Mouse (Mus musculus) left cerebral cortex, postnatal 10 days (tissue): ENCODE measurements around the gene Ccnk. TPM values are rescaled to one million over a fixed set of nuclear protein-coding genes. Genes with fewer than 3 reads are reported as not detected.

Experiments
- DNase-seq, 2 experiments: peaks; one replicate each; pipeline ENCODE4 v3.0.0; 2021 to 2022; ENCODE audit warnings: low spot score in 2 of 2, mixed read lengths in 1 of 2; ENCODE audit errors: extremely low spot score in 1 of 2
- intact Hi-C: fragments of 180-260 bp; cut with DNase I; formaldehyde crosslinking; loops from one replicate; pipeline ENCODE4 v1.15.1; 2025
- total RNA-seq, 2 experiments: library from RNA; stranded (reverse); gene quantifications; 2 replicates each; pipeline ENCODE4 v1.2.3; 2021

Gene Ccnk
- total RNA-seq, 2 experiments from 2014 or later, result 29.1 to 31.1 TPM

DNA sequence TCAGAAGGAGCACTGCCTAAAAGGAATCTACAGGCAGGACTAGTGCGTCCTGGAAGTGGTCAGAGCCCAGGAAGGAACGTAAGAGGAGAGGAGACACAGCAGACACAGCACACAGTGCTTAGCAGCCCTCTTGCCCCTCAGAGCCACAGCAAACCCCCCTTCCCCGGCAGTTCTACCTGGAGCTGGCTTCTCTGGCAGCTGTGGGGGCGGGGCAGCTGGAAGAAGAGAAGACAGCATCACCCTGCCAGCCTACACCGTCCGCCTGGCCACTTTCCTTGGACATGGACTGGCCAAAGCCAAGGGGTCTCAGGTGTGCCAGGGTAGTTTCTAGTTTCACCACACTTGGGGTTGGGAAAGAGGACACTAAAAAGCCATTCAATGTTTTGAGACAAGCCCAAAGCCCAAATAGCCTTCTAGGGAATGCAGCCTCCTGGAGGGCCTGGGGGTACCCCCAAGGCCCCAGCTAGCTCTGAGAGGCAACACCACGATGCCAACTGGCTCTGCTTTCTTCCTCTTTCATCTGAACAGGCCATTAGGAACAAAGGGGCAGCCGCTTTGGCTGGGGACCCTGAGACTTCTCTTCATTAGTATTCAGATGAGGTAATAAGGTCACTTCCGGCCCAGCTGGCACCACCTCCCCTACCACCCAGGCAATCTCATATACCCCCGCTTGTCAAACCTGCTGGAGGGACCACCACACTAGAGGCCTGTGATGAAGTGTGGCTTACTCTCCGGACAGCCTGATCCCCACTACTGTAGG, 37.4 kb downstream of the Ccnk start:
- DNase-seq, result peak in 1 of 2 experiments; percentile 49
- intact Hi-C loops, result loop anchor here (5.0 kb wide), 1 partner anchor 61 kb away; the partner anchor contains the start of gene Ccdc85c

DNA sequence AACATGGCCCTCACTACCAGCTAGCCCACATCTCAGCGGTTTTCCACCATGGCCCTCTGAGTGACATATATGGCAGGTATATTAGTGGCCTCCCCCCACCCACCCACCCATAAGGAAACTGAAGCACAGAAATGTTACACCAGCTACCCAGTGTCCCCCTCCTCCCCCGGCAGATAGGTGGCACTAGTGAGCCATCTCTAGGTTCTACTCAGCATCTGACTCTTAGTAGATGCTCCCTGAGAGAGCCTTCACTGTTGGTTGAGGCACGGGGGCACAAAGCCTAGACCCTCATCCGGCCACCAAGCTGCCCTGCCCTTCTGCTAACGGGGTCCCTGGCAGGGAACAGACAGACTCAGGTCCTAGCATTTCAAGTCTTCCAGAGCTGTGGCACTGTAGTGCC, 38.2 kb downstream of the Ccnk start:
- intact Hi-C loops, result loop anchor here (5.0 kb wide), 1 partner anchor 60 kb away; the partner anchor contains the start of gene Ccdc85c
- DNase-seq, result peak in 1 of 2 experiments; percentile 72

DNA sequence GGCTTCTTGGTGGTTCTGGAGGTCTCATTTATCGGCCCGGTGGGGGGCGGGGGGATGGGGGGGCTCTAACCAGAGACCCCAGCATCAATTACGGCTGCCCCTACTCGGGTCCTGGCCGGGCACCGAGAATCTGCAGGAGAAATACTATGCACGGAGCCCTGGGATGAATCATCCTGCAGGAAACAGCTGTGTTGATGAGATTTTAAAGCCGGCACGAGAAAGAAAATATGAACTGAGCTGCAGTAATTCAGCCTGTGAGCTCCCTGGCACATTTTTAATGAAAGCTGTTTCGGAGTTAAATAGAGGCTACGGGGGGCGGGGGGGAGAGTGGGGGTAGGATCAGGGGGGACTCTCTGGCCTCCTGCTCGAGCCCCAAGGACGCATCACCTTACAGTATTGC, 39.8 kb downstream of the Ccnk start:
- intact Hi-C loops, result loop anchor here (5.0 kb wide), 1 partner anchor 58 kb away; the partner anchor contains the start of gene Ccdc85c
- peak in 1 of 2 experiments; percentile 31 for DNase-seq

DNA sequence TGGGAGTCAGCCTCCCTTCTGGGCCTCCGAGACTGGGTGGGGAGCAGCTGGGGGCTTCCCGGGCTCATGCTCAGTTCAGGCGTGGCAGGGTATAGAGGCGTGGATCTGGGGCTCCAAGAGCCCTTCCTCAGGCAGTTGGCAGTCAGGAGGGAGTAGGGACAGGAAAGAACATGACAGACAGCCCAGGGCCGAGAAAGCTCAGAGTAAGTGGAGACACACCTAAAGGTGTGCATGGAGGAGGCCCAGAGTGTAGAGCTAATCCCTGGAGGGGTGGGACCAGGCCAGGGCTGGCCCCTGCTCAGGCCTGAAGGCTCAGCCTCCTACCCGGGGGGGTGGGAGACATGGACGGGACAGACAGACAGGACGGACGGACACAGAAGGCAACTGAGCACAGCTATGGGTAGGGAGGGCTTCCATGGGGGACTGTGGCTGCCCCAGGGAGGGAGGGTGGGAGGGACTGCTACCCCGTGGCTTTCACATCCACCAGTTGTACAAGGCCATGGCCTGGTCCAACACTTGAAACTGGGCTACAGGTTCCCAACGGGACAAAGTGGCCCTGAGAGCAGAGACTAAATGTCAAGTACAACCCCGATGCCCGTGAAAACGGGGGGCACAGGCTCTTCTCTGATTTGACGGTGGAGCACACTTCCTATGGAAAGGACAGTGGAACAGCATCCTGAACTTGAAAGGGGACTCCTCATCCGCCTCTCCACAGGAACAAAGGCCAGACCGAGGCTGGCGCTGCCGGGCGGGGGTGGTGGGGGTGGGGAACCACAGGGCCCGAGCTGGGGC, 40.6 kb downstream of the Ccnk start:
- intact Hi-C loops, result loop anchor here (5.0 kb wide), 2 partner anchors 47 to 57 kb away; partner anchors contain the start of gene Ccdc85c
- DNase-seq, result no peak

DNA sequence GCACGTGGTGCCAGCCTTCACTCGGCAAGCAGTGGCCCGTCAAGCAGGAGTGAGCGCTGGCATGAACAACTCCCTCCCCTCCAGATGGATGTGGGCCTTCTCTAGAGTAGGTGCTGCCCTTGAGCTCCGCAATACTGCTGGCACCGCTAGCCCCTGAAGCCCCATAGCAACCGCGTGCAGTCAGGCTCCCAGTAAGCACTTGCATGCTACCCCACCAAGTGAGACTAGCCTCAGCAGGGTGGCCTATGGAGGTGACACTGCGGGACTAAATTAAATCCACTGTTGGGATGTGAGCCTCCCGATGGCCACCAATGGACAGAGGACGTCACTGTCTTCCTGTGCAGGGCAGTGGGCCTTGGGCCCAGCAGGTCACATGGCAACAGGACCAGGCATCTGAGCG, 41.2 kb downstream of the Ccnk start:
- intact Hi-C loops, result loop anchor here (5.0 kb wide), 1 partner anchor 47 kb away; no protein-coding TSS in a partner anchor
- DNase-seq, result no peak

DNA sequence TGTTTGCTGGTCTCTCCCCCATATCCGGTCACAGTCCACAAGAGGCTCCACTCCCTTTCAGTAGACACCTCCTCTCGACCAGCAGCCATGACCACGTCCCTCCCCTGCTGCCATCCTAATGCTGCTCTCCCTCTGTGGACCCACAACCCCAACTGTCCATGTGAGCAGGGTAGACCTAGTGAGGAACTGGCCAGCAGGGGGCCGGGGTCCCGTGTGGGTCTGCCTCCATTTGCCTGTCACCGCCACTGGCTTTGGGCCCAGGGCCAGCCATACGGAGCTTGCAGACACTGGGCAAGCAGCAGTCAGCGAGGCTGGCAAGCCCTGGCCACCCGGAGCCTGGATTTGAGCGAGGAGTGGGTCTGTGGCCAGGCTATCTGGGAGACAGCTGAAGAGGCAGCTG, 41.8 kb downstream of the Ccnk start:
- peak in 1 of 2 experiments; percentile 70 for DNase-seq
- intact Hi-C loops, result loop anchor here (5.0 kb wide), 1 partner anchor 46 kb away; no protein-coding TSS in a partner anchor

DNA sequence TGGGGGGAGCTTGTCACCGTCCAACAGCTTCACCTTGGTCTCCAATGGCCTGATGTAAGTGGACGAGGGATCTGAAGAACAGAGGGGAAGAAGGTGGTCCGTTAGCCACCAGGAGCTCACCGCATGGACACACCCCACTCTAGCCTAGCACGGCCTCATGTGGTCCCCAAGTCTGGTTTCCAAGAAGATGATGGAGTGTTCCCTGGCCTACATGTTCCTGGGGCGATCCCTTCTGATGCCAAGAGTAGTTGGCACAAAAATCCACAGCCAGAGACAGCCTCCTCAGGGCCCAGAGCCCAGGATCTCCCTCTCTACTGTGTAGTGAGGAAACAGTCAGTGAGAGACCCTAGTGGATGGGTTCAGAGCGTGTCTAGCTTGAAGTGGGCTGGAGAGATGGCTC, 42.3 kb downstream of the Ccnk start:
- DNase-seq, result no peak
- intact Hi-C loops, result loop anchor here (5.0 kb wide), 1 partner anchor 46 kb away; no protein-coding TSS in a partner anchor

DNA sequence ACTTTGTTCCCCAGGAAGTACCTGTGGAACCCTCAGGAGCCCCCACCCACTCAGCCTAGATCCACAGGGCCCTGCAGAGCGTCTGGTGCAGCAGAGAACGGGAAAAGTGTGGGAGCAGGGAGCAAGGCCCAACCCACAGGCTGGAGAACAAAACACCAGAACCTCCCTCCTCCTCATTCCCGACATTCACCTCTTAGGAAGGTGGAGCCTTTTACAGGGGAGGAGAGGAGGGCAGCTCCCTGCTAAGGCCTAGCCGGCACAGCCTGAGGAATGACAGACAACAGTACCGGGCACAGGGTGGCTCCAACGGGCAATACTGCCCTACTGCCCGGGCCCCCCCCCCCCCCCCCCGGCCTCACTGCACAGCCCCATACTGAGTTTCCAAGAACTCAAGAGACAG, 44.0 kb downstream of the Ccnk start:
- DNase-seq, result no peak
- intact Hi-C loops, result loop anchor here (5.0 kb wide), 1 partner anchor 44 kb away; no protein-coding TSS in a partner anchor

DNA sequence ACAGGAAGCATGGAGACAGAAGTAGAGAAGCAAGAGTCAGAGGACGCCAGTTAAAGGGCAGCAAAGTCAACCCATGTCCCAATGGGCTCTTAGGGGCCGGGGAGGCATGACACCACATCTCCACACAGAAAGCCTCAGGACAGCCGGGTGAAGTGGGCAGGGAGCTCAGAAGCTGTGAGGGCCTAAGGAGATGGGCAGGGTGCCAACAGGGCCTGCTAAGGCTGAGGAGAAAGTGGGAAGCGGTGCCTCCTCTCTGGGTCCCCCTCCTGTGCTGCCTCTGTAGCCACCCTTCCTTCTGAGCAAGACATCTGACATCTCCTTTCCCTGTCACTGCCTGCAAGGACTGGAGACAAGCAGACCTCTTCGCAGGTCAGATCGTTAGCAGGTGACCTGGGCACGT, 46.4 kb downstream of the Ccnk start:
- intact Hi-C loops, result no loop called here

DNA sequence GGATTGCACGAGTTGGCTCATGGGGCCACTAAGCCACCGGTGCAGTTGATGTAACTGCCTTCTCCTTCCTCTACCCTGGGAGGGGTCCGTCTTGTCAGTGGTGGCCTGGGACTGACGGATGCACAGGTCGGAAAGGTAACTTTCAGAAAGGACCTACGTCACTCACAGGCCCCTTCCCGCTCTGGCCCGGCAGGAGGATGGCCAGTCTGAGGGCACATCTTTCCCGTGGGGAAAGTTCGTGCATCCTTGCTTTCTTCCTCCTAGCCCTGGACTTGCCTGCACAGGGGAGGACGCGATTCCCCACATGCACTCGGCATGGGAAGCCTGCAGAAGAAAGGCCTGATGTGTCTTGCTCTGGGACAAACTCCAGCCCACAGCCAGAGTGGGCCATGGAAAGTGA, 46.8 kb downstream of the Ccnk start:
- intact Hi-C loops, result no loop called here
- no peak for DNase-seq

More for the DNA sequence above, 46.4 kb downstream of the Ccnk start:
- peak in 1 of 2 experiments; percentile 73 for DNase-seq

DNA sequence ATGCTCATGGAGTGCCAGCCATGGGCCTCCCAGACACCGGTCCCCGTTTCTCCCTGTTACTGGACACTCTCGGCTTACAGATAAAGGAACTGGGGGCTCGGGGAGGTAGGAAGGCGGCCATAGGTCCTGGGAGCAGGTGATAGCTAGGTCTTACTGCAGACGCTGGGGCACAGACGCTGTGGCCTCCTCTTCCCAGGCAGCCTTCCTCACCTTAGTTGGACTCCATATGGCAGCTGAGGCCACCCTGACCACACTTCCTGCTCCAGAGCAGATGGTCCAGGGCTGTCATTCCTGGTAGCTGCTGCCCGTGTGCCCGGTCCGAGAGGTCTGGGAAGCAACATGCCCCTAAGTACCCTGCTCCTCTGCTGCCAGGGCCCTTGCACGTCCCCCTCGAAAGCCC, 47.6 kb downstream of the Ccnk start:
- no peak for DNase-seq
- intact Hi-C loops, result no loop called here

DNA sequence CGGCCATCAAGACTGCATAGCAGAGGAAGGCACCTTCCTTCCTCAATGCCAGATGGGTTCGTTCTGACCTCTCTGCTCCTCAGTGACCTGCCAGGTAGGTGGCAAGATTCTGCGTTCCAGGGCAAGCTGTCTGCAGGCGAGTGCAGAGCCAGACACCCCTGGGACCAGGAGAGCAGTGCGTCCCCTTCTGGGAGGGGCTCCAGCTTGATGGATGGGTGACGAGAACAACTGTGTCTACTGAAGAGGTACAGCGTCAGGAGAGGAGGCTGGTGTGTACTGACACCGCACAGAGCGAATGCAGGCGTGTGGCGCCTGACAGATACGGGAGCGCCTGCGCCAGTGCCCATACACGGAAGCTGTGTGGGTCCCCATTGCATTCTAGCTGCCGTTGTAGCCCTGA, 48.1 kb downstream of the Ccnk start:
- intact Hi-C loops, result no loop called here

DNA sequence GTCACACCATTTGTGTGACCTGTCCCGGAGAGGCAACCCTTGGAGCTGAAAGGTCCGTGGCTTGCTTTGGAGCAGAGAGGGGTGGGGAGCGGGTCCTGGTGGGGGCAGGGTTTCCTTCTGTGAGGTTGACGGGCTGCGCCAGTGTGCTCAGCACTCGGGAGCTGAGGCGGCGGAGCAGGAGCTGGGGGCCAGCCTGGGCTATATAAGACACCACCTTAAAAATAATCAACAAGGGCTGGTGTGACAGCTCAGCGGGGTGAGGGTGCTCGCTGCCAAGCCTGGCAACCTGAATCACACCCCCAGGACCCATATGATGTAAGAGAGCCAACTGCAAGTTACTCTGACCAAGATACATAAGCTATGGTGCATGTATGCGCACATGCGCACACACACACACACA, 50.7 kb downstream of the Ccnk start:
- DNase-seq, result no peak

More for the DNA sequence above, 48.1 kb downstream of the Ccnk start:
- no peak for DNase-seq

DNA sequence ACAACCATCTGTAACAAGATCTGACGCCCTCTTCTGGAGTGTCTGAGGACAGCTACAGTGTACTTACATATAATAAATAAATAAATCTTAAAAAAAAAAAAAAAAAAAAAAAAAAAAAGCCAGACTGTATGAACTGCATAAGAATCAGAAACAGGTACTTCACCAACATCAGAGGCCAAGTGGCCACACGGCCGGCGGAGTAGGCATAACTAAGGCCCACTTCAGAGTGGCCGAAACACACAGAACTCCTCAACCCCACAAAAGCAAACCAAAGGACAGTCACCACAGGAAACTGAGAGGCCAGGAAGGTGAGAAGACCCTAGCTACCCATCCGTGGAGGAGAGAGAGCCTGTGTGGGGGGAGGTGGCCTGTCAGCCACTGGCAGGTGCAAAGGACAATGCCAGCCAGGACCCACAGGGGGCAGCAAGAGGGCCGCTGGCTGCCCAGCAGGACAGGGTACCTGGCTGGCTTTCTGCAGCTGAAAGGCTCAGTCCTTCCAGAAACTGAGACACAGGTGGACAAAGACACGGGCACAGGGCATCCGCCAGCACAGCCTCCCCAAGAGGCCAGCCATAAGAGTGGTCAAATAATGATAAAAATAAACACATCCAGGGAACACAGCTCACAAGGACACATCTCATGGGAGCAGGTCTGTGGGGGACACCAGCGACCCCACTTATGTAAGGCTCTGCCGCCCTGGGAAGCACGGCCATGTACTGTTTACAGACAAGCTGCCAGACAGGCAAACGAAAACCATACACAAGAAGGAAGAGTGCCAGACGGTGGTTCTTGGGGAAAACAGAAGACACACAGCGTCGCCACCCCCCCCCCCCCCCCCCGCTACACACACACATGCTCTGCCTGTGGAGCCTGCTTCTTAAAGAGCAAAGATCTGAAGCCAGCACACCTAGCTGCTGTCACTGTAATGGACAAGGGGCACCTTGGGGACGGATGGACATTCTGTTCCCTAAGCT, 51.7 kb downstream of the Ccnk start:
- intact Hi-C loops, result no loop called here
- DNase-seq, result no peak

More for the DNA sequence above, 50.7 kb downstream of the Ccnk start:
- intact Hi-C loops, result no loop called here

DNA sequence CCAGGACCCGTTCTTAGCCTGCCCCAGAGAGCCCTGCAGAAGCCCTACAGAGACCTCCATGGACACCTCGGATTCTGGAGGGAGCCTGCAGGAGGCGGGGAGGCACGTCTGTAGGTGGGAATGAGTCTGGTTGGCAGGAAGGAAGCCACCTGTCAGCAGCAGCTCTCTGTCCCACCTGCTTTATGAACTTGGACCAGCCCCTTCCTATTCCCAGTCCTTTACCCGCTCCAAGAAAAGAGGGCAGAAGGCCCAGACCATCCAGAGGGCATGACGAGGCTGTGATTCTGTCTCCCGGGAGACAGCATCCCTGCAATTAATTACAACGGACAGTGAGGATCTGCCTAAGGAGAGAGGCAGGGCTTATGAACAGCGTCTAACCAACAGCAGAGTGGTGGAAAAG, 52.5 kb downstream of the Ccnk start:
- no peak for DNase-seq
- intact Hi-C loops, result no loop called here

DNA sequence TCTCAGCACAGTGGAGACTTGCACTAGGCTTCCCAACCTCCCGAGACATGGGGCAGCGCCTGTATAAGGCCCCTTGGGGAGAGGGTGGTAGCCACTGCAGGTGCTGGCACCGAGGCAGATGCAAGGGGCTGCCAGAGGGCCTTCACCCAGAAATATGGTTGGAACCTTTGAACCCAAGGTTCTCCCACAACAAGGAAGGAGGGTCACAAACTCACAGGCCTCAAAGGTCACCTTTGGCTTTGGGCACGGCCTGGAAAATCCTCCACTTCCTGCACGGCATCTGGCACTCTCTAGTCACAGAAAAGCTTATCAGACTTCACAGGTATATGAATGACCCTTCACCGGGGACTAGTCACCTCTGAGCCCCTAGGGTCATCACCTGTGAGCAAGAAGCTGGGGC, 54.4 kb downstream of the Ccnk start:
- DNase-seq, result no peak
- intact Hi-C loops, result no loop called here

DNA sequence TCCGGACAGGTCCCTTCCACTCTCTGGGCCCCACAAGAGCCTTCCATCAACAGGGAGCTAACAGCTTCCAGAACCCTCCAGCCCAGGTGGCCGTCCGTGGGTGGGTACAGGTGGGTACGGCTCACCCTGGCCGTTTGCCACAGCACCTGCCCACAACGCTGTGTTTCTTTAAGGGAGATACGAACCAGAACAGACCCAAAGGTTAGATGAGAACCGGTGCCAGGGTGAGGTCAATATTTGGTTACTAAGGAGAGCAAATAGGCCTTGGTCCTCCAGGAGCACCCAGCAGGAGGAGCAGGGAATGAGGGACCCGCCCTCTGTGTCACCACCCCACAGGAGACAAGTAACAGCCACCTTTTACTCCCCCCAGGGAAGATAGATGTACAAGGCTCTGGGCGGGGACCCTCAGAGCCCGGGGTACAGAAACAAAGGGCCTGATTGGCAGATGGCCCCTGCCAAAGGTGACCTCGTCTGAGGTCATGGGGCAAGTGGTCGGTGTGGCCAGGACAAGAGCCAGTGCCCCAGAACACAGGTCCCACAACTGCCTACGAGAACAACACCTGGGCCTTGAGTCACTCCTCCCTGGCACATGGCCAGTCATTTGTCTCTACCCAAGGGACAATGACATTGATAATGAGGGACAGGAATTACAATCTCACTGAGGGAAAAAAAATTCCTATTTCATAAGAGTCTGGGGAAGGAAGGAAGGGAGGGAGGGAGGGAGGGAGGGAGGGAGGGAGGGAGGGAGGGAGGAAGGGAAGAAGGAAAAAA, 55.6 kb downstream of the Ccnk start:
- intact Hi-C loops, result no loop called here
- no peak for DNase-seq
